Mouse (Mus musculus) right cerebral cortex, postnatal 25 days (tissue): ENCODE measurements around the gene Dppa3.

Experiments
- DNase-seq: peaks from one replicate; pipeline ENCODE4 v3.0.0; 2022

Gene Dppa3

GRCm38 (mm10) chr6:122669406-122670200 is 43.4 kb downstream of the Dppa3 start:
- peak; percentile 93 for DNase-seq

- DNase-seq: peak; percentile 10
Observed at GRCm38 (mm10) chr6:122670201-122670551, 44.0 kb downstream of the Dppa3 start.

GRCm38 (mm10) chr6:122670841-122671240 is 44.6 kb downstream of the Dppa3 start:
- DNase-seq: no peak

DNA sequence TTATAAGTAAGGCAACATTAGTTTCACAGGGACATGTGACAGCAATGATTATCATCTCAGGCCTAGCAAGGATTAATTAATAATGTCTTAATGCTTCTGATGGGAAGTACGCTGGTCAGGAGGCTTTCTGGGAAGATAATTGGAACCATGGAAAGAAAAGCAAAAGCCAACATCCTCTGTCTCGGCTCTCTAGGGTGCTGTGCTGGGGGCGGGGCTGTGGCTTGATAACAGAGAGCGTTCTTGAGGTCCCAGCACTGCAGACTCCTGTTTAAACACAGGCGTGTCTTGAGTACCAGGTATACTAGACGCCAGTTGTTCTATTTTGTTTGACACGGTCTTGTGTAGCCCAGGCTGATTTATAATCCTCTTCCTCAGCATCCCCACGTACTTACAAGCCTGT is 46.5 kb downstream of the Dppa3 start:
- DNase-seq: no peak
